Mouse (Mus musculus) megakaryocyte, embryonic 14.5 days (primary cell): ENCODE measurements at regions not wholly inside any gene's neighbourhood (a gene's known extent, or its start where the extent isn't known, plus 50 kb on each side); places are given as distances from the start of the nearest gene placed in this dataset.

Experiments
- FLI1 ChIP-seq: IDR thresholded peaks from 2 replicates; pipeline ENCODE4 v1.6.1; 2012; ENCODE audit warnings: low read length, inconsistent platforms, mixed read lengths
- GATA1 ChIP-seq: IDR thresholded peaks from 3 replicates; pipeline ENCODE4 v1.6.1; 2012; ENCODE audit warnings: mixed read lengths, low read length, inconsistent platforms, borderline replicate concordance

- no peak for TF ChIP-seq GATA1
- TF ChIP-seq FLI1, result no peak
Observed at GRCm38 (mm10) chr1:138384146-138384545, 110.6 kb downstream of the Atp6v1g3 start.
